Mouse (Mus musculus): ENCODE measurements around the gene Lhx1. TPM values are rescaled to one million over a fixed set of nuclear protein-coding genes. Genes with fewer than 3 reads are reported as not detected.

The Lhx1 gene
- total RNA-seq, 1 experiment, result 0.09 TPM

GRCm38 (mm10) chr11:84553821-84554450 is 28.6 kb upstream of the Lhx1 start:
- H3K4me3 ChIP-seq (ENCODE audit: insufficient read depth in 1 of 2, low read depth in 1 of 2, low read length in 2 of 2, poor library complexity in 1 of 2, severe bottlenecking in 1 of 2), result no peak overlapping the region
- H3K9ac ChIP-seq (ENCODE audit: insufficient read depth, low read depth, low read length, poor library complexity, severe bottlenecking), result no peak overlapping the region
- H3K27ac ChIP-seq (ENCODE audit: insufficient read depth, low read depth, low read length, poor library complexity, severe bottlenecking), result no peak overlapping the region
- no peak for DNase-seq (ENCODE audit: low read depth, low spot score)
- in situ Hi-C loops (cut with MboI; ENCODE audit: low sequenced_read_pairs in 2 of 2, unreplicated experiment in 2 of 2), result no loop called here
- no peaks in the 10 kb centered on the region for H3K4me1 ChIP-seq (ENCODE audit: control insufficient read depth in 2 of 2, insufficient read depth in 2 of 2, low read length in 2 of 2, poor library complexity in 1 of 2)
- H3K36me3 ChIP-seq (ENCODE audit: control insufficient read depth, insufficient read depth, low read length, poor library complexity, severe bottlenecking), result no peaks in the 10 kb centered on the region
- TF ChIP-seq HCFC1 (IDR thresholded peaks at IDR 0.05; ENCODE audit: borderline replicate concordance, insufficient read depth, low read length) (no peak), ZC3H11A (IDR thresholded peaks at IDR 0.05; ENCODE audit: borderline replicate concordance, low read depth, low read length) (no peak), MAFK (IDR thresholded peaks at IDR 0.05; ENCODE audit: insufficient read depth, low read depth, low read length) (no peak), ZNF384 (IDR thresholded peaks at IDR 0.05; ENCODE audit: low read depth, low read length) (no peak), CHD2 (IDR thresholded peaks at IDR 0.05; ENCODE audit: low read depth, low read length) (no peak)
- H3K9me3 ChIP-seq (ENCODE audit: control insufficient read depth, insufficient read depth, low read depth, low read length), result no peaks in the 10 kb centered on the region

GRCm38 (mm10) chr11:84551296-84551695 is 26.0 kb upstream of the Lhx1 start:
- TF ChIP-seq ZC3H11A (IDR thresholded peaks at IDR 0.05; ENCODE audit: borderline replicate concordance, low read depth, low read length) (no peak), ZNF384 (IDR thresholded peaks at IDR 0.05; ENCODE audit: low read depth, low read length) (no peak), MAFK (IDR thresholded peaks at IDR 0.05; ENCODE audit: insufficient read depth, low read depth, low read length) (no peak), HCFC1 (IDR thresholded peaks at IDR 0.05; ENCODE audit: borderline replicate concordance, insufficient read depth, low read length) (no peak), CHD2 (IDR thresholded peaks at IDR 0.05; ENCODE audit: low read depth, low read length) (no peak)

GRCm38 (mm10) chr11:84549258-84549791 is 24.0 kb upstream of the Lhx1 start:
- no peak overlapping the region for H3K9ac ChIP-seq (ENCODE audit: insufficient read depth, low read depth, low read length, poor library complexity, severe bottlenecking)
- H3K9me3 ChIP-seq (ENCODE audit: control insufficient read depth, insufficient read depth, low read depth, low read length), result no peaks in the 10 kb centered on the region
- H3K4me1 ChIP-seq (ENCODE audit: control insufficient read depth in 2 of 2, insufficient read depth in 2 of 2, low read length in 2 of 2, poor library complexity in 1 of 2), result no peaks in the 10 kb centered on the region
- no peak for DNase-seq (ENCODE audit: low read depth, low spot score)
- TF ChIP-seq MAFK (IDR thresholded peaks at IDR 0.05; ENCODE audit: insufficient read depth, low read depth, low read length) (no peak), ZC3H11A (IDR thresholded peaks at IDR 0.05; ENCODE audit: borderline replicate concordance, low read depth, low read length) (no peak), ZNF384 (IDR thresholded peaks at IDR 0.05; ENCODE audit: low read depth, low read length) (no peak)
- no peak overlapping the region for H3K4me3 ChIP-seq (ENCODE audit: insufficient read depth in 1 of 2, low read depth in 1 of 2, low read length in 2 of 2, poor library complexity in 1 of 2, severe bottlenecking in 1 of 2)
- no peaks in the 10 kb centered on the region for H3K36me3 ChIP-seq (ENCODE audit: control insufficient read depth, insufficient read depth, low read length, poor library complexity, severe bottlenecking)
- in situ Hi-C loops (cut with MboI; ENCODE audit: low sequenced_read_pairs in 2 of 2, unreplicated experiment in 2 of 2), result no loop called here
- no peak overlapping the region for H3K27ac ChIP-seq (ENCODE audit: insufficient read depth, low read depth, low read length, poor library complexity, severe bottlenecking)

More at GRCm38 (mm10) chr11:84551296-84551695, 26.0 kb upstream of the Lhx1 start:
- H3K36me3 ChIP-seq (ENCODE audit: control insufficient read depth, insufficient read depth, low read length, poor library complexity, severe bottlenecking), result no peaks in the 10 kb centered on the region
- DNase-seq (ENCODE audit: low read depth, low spot score), result no peak
- H3K9me3 ChIP-seq (ENCODE audit: control insufficient read depth, insufficient read depth, low read depth, low read length), result no peaks in the 10 kb centered on the region
- H3K4me3 ChIP-seq (ENCODE audit: insufficient read depth in 1 of 2, low read depth in 1 of 2, low read length in 2 of 2, poor library complexity in 1 of 2, severe bottlenecking in 1 of 2), result no peak overlapping the region
- in situ Hi-C loops (cut with MboI; ENCODE audit: low sequenced_read_pairs in 2 of 2, unreplicated experiment in 2 of 2), result no loop called here
- H3K27ac ChIP-seq (ENCODE audit: insufficient read depth, low read depth, low read length, poor library complexity, severe bottlenecking), result no peak overlapping the region
- no peak overlapping the region for H3K9ac ChIP-seq (ENCODE audit: insufficient read depth, low read depth, low read length, poor library complexity, severe bottlenecking)
- H3K4me1 ChIP-seq (ENCODE audit: control insufficient read depth in 2 of 2, insufficient read depth in 2 of 2, low read length in 2 of 2, poor library complexity in 1 of 2), result no peaks in the 10 kb centered on the region

- Histone ChIP-seq H3K4me3 (ENCODE audit: insufficient read depth in 1 of 2, low read depth in 1 of 2, low read length in 2 of 2, poor library complexity in 1 of 2, severe bottlenecking in 1 of 2) (no peak overlapping the region), H3K9me3 (ENCODE audit: control insufficient read depth, insufficient read depth, low read depth, low read length) (no peaks in the 10 kb centered on the region), H3K27ac (ENCODE audit: insufficient read depth, low read depth, low read length, poor library complexity, severe bottlenecking) (no peak overlapping the region), H3K36me3 (ENCODE audit: control insufficient read depth, insufficient read depth, low read length, poor library complexity, severe bottlenecking) (no peaks in the 10 kb centered on the region), H3K9ac (ENCODE audit: insufficient read depth, low read depth, low read length, poor library complexity, severe bottlenecking) (no peak overlapping the region), H3K4me1 (ENCODE audit: control insufficient read depth in 2 of 2, insufficient read depth in 2 of 2, low read length in 2 of 2, poor library complexity in 1 of 2) (no peaks in the 10 kb centered on the region)
- in situ Hi-C loops (cut with MboI; ENCODE audit: low sequenced_read_pairs in 2 of 2, unreplicated experiment in 2 of 2), result no loop called here
- DNase-seq (ENCODE audit: low read depth, low spot score), result no peak
- TF ChIP-seq HCFC1 (IDR thresholded peaks at IDR 0.05; ENCODE audit: borderline replicate concordance, insufficient read depth, low read length), result no peak
Observed at GRCm38 (mm10) chr11:84548293-84548692, 23.0 kb upstream of the Lhx1 start.

- no peak for DNase-seq (ENCODE audit: low read depth, low spot score)
- H3K27ac ChIP-seq (ENCODE audit: insufficient read depth, low read depth, low read length, poor library complexity, severe bottlenecking), result no peak overlapping the region
- TF ChIP-seq ZNF384 (IDR thresholded peaks at IDR 0.05; ENCODE audit: low read depth, low read length) (no peak), MAFK (IDR thresholded peaks at IDR 0.05; ENCODE audit: insufficient read depth, low read depth, low read length) (no peak), ZC3H11A (IDR thresholded peaks at IDR 0.05; ENCODE audit: borderline replicate concordance, low read depth, low read length) (no peak), CHD2 (IDR thresholded peaks at IDR 0.05; ENCODE audit: low read depth, low read length) (no peak), HCFC1 (IDR thresholded peaks at IDR 0.05; ENCODE audit: borderline replicate concordance, insufficient read depth, low read length) (no peak)
- no peaks in the 10 kb centered on the region; a peak in 1 of 4 replicates for H3K4me1 ChIP-seq (ENCODE audit: control insufficient read depth in 2 of 2, insufficient read depth in 2 of 2, low read length in 2 of 2, poor library complexity in 1 of 2)
- H3K9ac ChIP-seq (ENCODE audit: insufficient read depth, low read depth, low read length, poor library complexity, severe bottlenecking), result no peak overlapping the region
- in situ Hi-C loops (cut with MboI; ENCODE audit: low sequenced_read_pairs in 2 of 2, unreplicated experiment in 2 of 2), result no loop called here
- H3K4me3 ChIP-seq (ENCODE audit: insufficient read depth in 1 of 2, low read depth in 1 of 2, low read length in 2 of 2, poor library complexity in 1 of 2, severe bottlenecking in 1 of 2), result no peak overlapping the region
- H3K36me3 ChIP-seq (ENCODE audit: control insufficient read depth, insufficient read depth, low read length, poor library complexity, severe bottlenecking), result no peaks in the 10 kb centered on the region
- H3K9me3 ChIP-seq (ENCODE audit: control insufficient read depth, insufficient read depth, low read depth, low read length), result no peaks in the 10 kb centered on the region
Observed at GRCm38 (mm10) chr11:84539981-84540380, 14.6 kb upstream of the Lhx1 start.
